Mouse (Mus musculus) thymus, postnatal 36 days (tissue): ENCODE measurements around the gene Sppl3.
A peak's percentile ranks its signal among the peaks of the same experiment; 100 is the strongest.
"Not testable (repeated sequence)": the region's sequence is repeated elsewhere in the genome, so short reads cannot be mapped to it uniquely, and the experiment has no call there.

Source experiments
- DNase-seq, 2 experiments: peaks; one replicate each; pipeline ENCODE4 v3.0.0; 2022; ENCODE audit warnings: mixed read lengths in 2 of 2

Sppl3 gene

GRCm38 (mm10) chr5:115043626-115044025 lies 32.7 kb downstream of the Sppl3 start:
- no peak for DNase-seq

- DNase-seq = no peak
Measured at GRCm38 (mm10) chr5:115045146-115045677, 34.3 kb downstream of the Sppl3 start.

GRCm38 (mm10) chr5:115049692-115050091 lies 38.8 kb downstream of the Sppl3 start:
- DNase-seq = no peak

- no peak for DNase-seq
Measured at GRCm38 (mm10) chr5:115050776-115051175, 39.8 kb downstream of the Sppl3 start.

- no peak for DNase-seq
Measured at GRCm38 (mm10) chr5:115052546-115052945, 41.6 kb downstream of the Sppl3 start.

- DNase-seq = no peak
Measured at GRCm38 (mm10) chr5:115053791-115054396, 43.0 kb downstream of the Sppl3 start.

GRCm38 (mm10) chr5:115055418-115055817 lies 44.5 kb downstream of the Sppl3 start:
- DNase-seq = no peak

- no peak for DNase-seq
Measured at GRCm38 (mm10) chr5:115057153-115057552, 46.2 kb downstream of the Sppl3 start.

GRCm38 (mm10) chr5:115058584-115059297 lies 47.8 kb downstream of the Sppl3 start:
- DNase-seq = no peak

GRCm38 (mm10) chr5:115060067-115060695 lies 49.2 kb downstream of the Sppl3 start:
- no peak for DNase-seq

GRCm38 (mm10) chr5:115060977-115061376 lies 50.0 kb downstream of the Sppl3 start:
- DNase-seq = no peak

- DNase-seq = no peak
Measured at GRCm38 (mm10) chr5:115062566-115062965, 51.6 kb downstream of the Sppl3 start.

GRCm38 (mm10) chr5:115063391-115063790 lies 52.5 kb downstream of the Sppl3 start:
- DNase-seq = no peak

GRCm38 (mm10) chr5:115066245-115066644 lies 55.3 kb downstream of the Sppl3 start:
- no peak for DNase-seq

- no peak for DNase-seq
Measured at GRCm38 (mm10) chr5:115068671-115069421, 57.9 kb downstream of the Sppl3 start.

- DNase-seq = no peak
Measured at GRCm38 (mm10) chr5:115069611-115070010, 58.7 kb downstream of the Sppl3 start.

- no peak for DNase-seq
Measured at GRCm38 (mm10) chr5:115070457-115070856, 59.5 kb downstream of the Sppl3 start.

GRCm38 (mm10) chr5:115071096-115071901 lies 60.4 kb downstream of the Sppl3 start:
- peak; percentile 34 to 46 for DNase-seq

- DNase-seq = no peak
Measured at GRCm38 (mm10) chr5:115072143-115072542, 61.2 kb downstream of the Sppl3 start.

GRCm38 (mm10) chr5:115073306-115073705 lies 62.4 kb downstream of the Sppl3 start:
- not testable (repeated sequence) for DNase-seq

- DNase-seq = no peak
Measured at GRCm38 (mm10) chr5:115074749-115075148, 63.8 kb downstream of the Sppl3 start.
